Mouse (Mus musculus): ENCODE data around the gene Nrip3. TPM values are rescaled to one million over a fixed set of nuclear protein-coding genes. Genes with fewer than 3 reads are reported as not detected.

Gene Nrip3
- polyA plus RNA-seq, 1 experiment from 2014 or later, result 1.1 TPM

GRCm38 (mm10) chr7:109783281-109783680 is 1.5 kb upstream of the Nrip3 start:
- Histone ChIP-seq H3K9me3 (ENCODE audit: control insufficient read depth, low read length) (no peaks in the 10 kb centered on the region), H3K4me3 (ENCODE audit: low read depth, low read length) (no peak overlapping the region), H3K4me2 (no peak overlapping the region), H3K4me1 (ENCODE audit: control insufficient read depth, insufficient read depth, low read length) (peaks cover 10% of the 10 kb centered on the region), H3K9ac (ENCODE audit: low read length) (no peak overlapping the region), H3K36me3 (ENCODE audit: control insufficient read depth, insufficient read depth, low read length) (no peaks in the 10 kb centered on the region), H3K27ac (ENCODE audit: low read depth, low read length) (no peak overlapping the region), H3K27me3 (ENCODE audit: control insufficient read depth, insufficient read depth, low read length) (peaks cover 33% of the 10 kb centered on the region)
- WGBS, result 68% methylated on average over 7 of the region's 7 CpGs
- ATAC-seq (ENCODE audit: low FRiP score) (no peak), DNase-seq (ENCODE audit: low spot score, missing footprints) (no peak)

GRCm38 (mm10) chr7:109781087-109781469 is 747 bp downstream of the Nrip3 start:
- H3K36me3 ChIP-seq (ENCODE audit: control insufficient read depth, insufficient read depth, low read length), result no peaks in the 10 kb centered on the region
- ATAC-seq (ENCODE audit: low FRiP score) (peak; percentile 77), DNase-seq (ENCODE audit: low spot score, missing footprints) (no peak)
- no peaks in the 10 kb centered on the region for H3K9me3 ChIP-seq (ENCODE audit: control insufficient read depth, low read length)
- 3% methylated on average over 24 of the region's 24 CpGs for WGBS
- H3K4me3 ChIP-seq (ENCODE audit: low read depth, low read length), result peak overlapping the region; percentile 51
- H3K9ac ChIP-seq (ENCODE audit: low read length), result peak overlapping the region; percentile 57
- H3K27me3 ChIP-seq (ENCODE audit: control insufficient read depth, insufficient read depth, low read length), result peaks cover 33% of the 10 kb centered on the region
- H3K4me1 ChIP-seq (ENCODE audit: control insufficient read depth, insufficient read depth, low read length), result peaks cover 10% of the 10 kb centered on the region
- no peak overlapping the region for H3K27ac ChIP-seq (ENCODE audit: low read depth, low read length)
- peak overlapping the region; percentile 98 for H3K4me2 ChIP-seq

- Histone ChIP-seq H3K9ac (ENCODE audit: low read length) (no peak overlapping the region), H3K4me1 (ENCODE audit: control insufficient read depth, insufficient read depth, low read length) (no peaks in the 10 kb centered on the region), H3K27ac (ENCODE audit: low read depth, low read length) (no peak overlapping the region), H3K4me2 (no peak overlapping the region), H3K36me3 (ENCODE audit: control insufficient read depth, insufficient read depth, low read length) (no peaks in the 10 kb centered on the region), H3K27me3 (ENCODE audit: control insufficient read depth, insufficient read depth, low read length) (no peaks in the 10 kb centered on the region), H3K9me3 (ENCODE audit: control insufficient read depth, low read length) (no peaks in the 10 kb centered on the region), H3K4me3 (ENCODE audit: low read depth, low read length) (no peak overlapping the region)
- no peak for ATAC-seq (ENCODE audit: low FRiP score)
- no peak for DNase-seq (ENCODE audit: low spot score, missing footprints)
These were observed 9.6 kb downstream of the Nrip3 start for GRCm38 (mm10) chr7:109772251-109772650.

GRCm38 (mm10) chr7:109768699-109769383 is 13.0 kb downstream of the Nrip3 start:
- WGBS, result 60% methylated on average over 2 of the region's 2 CpGs
- no peak overlapping the region for H3K27ac ChIP-seq (ENCODE audit: low read depth, low read length)

GRCm38 (mm10) chr7:109767575-109768350 is 14.1 kb downstream of the Nrip3 start:
- ATAC-seq (ENCODE audit: low FRiP score), result no peak
- Histone ChIP-seq H3K9me3 (ENCODE audit: control insufficient read depth, low read length) (no peaks in the 10 kb centered on the region), H3K27ac (ENCODE audit: low read depth, low read length) (no peak overlapping the region), H3K27me3 (ENCODE audit: control insufficient read depth, insufficient read depth, low read length) (no peaks in the 10 kb centered on the region), H3K4me1 (ENCODE audit: control insufficient read depth, insufficient read depth, low read length) (no peaks in the 10 kb centered on the region), H3K9ac (ENCODE audit: low read length) (no peak overlapping the region), H3K4me3 (ENCODE audit: low read depth, low read length) (no peak overlapping the region), H3K4me2 (no peak overlapping the region), H3K36me3 (ENCODE audit: control insufficient read depth, insufficient read depth, low read length) (no peaks in the 10 kb centered on the region)
- no peak for DNase-seq (ENCODE audit: low spot score, missing footprints)
- 81% methylated on average over 7 of the region's 7 CpGs for WGBS

More at GRCm38 (mm10) chr7:109768699-109769383, 13.0 kb downstream of the Nrip3 start:
- Histone ChIP-seq H3K27me3 (ENCODE audit: control insufficient read depth, insufficient read depth, low read length) (no peaks in the 10 kb centered on the region), H3K4me1 (ENCODE audit: control insufficient read depth, insufficient read depth, low read length) (no peaks in the 10 kb centered on the region), H3K4me2 (no peak overlapping the region), H3K9ac (ENCODE audit: low read length) (no peak overlapping the region), H3K9me3 (ENCODE audit: control insufficient read depth, low read length) (no peaks in the 10 kb centered on the region), H3K36me3 (ENCODE audit: control insufficient read depth, insufficient read depth, low read length) (no peaks in the 10 kb centered on the region), H3K4me3 (ENCODE audit: low read depth, low read length) (no peak overlapping the region)
- DNase-seq (ENCODE audit: low spot score, missing footprints) (no peak), ATAC-seq (ENCODE audit: low FRiP score) (no peak)

GRCm38 (mm10) chr7:109764009-109764408 is 17.8 kb downstream of the Nrip3 start:
- no peak for DNase-seq (ENCODE audit: low spot score, missing footprints)
- H3K4me1 ChIP-seq (ENCODE audit: control insufficient read depth, insufficient read depth, low read length), result no peaks in the 10 kb centered on the region
- H3K27me3 ChIP-seq (ENCODE audit: control insufficient read depth, insufficient read depth, low read length), result no peaks in the 10 kb centered on the region
- WGBS, result 85% methylated on average over 2 of the region's 2 CpGs
- no peak for ATAC-seq (ENCODE audit: low FRiP score)
- no peak overlapping the region for H3K9ac ChIP-seq (ENCODE audit: low read length)
- H3K27ac ChIP-seq (ENCODE audit: low read depth, low read length), result no peak overlapping the region
- H3K9me3 ChIP-seq (ENCODE audit: control insufficient read depth, low read length), result no peaks in the 10 kb centered on the region
- no peak overlapping the region for H3K4me3 ChIP-seq (ENCODE audit: low read depth, low read length)
- no peaks in the 10 kb centered on the region for H3K36me3 ChIP-seq (ENCODE audit: control insufficient read depth, insufficient read depth, low read length)
- H3K4me2 ChIP-seq, result no peak overlapping the region

GRCm38 (mm10) chr7:109756291-109756690 is 25.5 kb downstream of the Nrip3 start:
- no peaks in the 10 kb centered on the region for H3K36me3 ChIP-seq (ENCODE audit: control insufficient read depth, insufficient read depth, low read length)
- no peak for ATAC-seq (ENCODE audit: low FRiP score)

GRCm38 (mm10) chr7:109754034-109754433 is 27.8 kb downstream of the Nrip3 start:
- H3K36me3 ChIP-seq (ENCODE audit: control insufficient read depth, insufficient read depth, low read length), result no peaks in the 10 kb centered on the region
- H3K27ac ChIP-seq (ENCODE audit: low read depth, low read length), result no peak overlapping the region
- ATAC-seq (ENCODE audit: low FRiP score) (no peak), DNase-seq (ENCODE audit: low spot score, missing footprints) (no peak)
- no peak overlapping the region for H3K4me2 ChIP-seq
- peaks cover 11% of the 10 kb centered on the region for H3K4me1 ChIP-seq (ENCODE audit: control insufficient read depth, insufficient read depth, low read length)
- WGBS, result 94% methylated on average over 8 of the region's 8 CpGs
- no peak overlapping the region for H3K9ac ChIP-seq (ENCODE audit: low read length)
- no peaks in the 10 kb centered on the region for H3K9me3 ChIP-seq (ENCODE audit: control insufficient read depth, low read length)
- no peaks in the 10 kb centered on the region for H3K27me3 ChIP-seq (ENCODE audit: control insufficient read depth, insufficient read depth, low read length)
- H3K4me3 ChIP-seq (ENCODE audit: low read depth, low read length), result no peak overlapping the region

More at GRCm38 (mm10) chr7:109756291-109756690, 25.5 kb downstream of the Nrip3 start:
- DNase-seq (ENCODE audit: low spot score, missing footprints), result no peak
- no peak overlapping the region for H3K4me3 ChIP-seq (ENCODE audit: low read depth, low read length)
- H3K9ac ChIP-seq (ENCODE audit: low read length), result no peak overlapping the region
- no peak overlapping the region for H3K4me2 ChIP-seq
- 92% methylated on average over 3 of the region's 3 CpGs for WGBS
- H3K4me1 ChIP-seq (ENCODE audit: control insufficient read depth, insufficient read depth, low read length), result peaks cover 9% of the 10 kb centered on the region
- no peaks in the 10 kb centered on the region for H3K27me3 ChIP-seq (ENCODE audit: control insufficient read depth, insufficient read depth, low read length)
- H3K27ac ChIP-seq (ENCODE audit: low read depth, low read length), result no peak overlapping the region
- H3K9me3 ChIP-seq (ENCODE audit: control insufficient read depth, low read length), result no peaks in the 10 kb centered on the region

Measured in midbrain, embryonic 11.5 days (tissue).